ENCODE assay signal across 9 mouse cellular contexts in the genomic region with DNA sequence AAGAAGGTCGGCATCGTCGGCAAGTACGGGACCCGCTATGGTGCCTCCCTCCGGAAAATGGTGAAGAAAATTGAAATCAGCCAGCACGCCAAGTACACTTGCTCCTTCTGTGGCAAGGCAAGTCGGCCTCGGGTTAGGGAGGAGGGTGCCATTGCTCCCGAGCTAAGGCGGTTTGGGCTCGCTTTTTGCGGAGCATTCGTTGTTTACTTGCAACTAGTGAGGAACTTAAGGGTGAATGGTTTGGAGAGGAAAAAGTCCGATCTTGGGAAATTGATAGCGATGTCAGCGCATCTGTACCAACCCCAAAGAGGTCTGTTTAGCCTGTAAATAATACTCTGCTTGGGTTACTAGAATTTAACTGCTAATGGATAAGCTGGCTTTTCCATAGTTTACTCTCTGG. TPM values are rescaled to one million over a fixed set of nuclear protein-coding genes. Genes with fewer than 3 reads are reported as not detected.
A peak's percentile ranks its signal among the peaks of the same experiment; 100 is the strongest.
DNase-seq lines count a peak whose midpoint lies in the region; ATAC-seq and TF ChIP-seq lines count a peak whose summit lies in the region.
"Had no signal": no experiment of that assay in that cellular context is flagged by ENCODE, and none has a peak within 500 bp of the region (broad histone marks: within the 10 kb centered on the region; RNA-seq: fewer than 3 reads in every experiment).

No protein-coding gene starts in this region.

- peak overlapping the region; percentile 72 for H3K4me2 ChIP-seq in kidney, embryonic 15.5 days
- peak overlapping the region; percentile 80 for H3K4me2 ChIP-seq in forebrain, embryonic 14.5 days (ENCODE audit: low read length)
- peak overlapping the region; percentile 72 for H3K4me2 ChIP-seq in liver, embryonic 12.5 days
- H3K4me2 ChIP-seq in stomach, postnatal 0 days (replicated peaks; ENCODE audit: low read depth) = peak overlapping the region; percentile 69

- no peak for DNase-seq in kidney, adult 9 months
- DNase-seq in forebrain, embryonic 14.5 days (ENCODE audit: low spot score) = no peak
- no peak for DNase-seq in stomach, postnatal 0 days (ENCODE audit: low spot score)
- DNase-seq in cerebellum, adult 18-20 months = no peak
- no peak for DNase-seq in layer of hippocampus, adult 8-10 months (ENCODE audit: low spot score in 2 of 2)

- TF ChIP-seq CTCF in stomach, postnatal 0 days (IDR thresholded peaks at IDR 0.05; ENCODE audit: low read depth) = no peak

- ATAC-seq in kidney, embryonic 15.5 days (replicated peaks; ENCODE audit: low FRiP score) = no peak; the same call in 1 of the 2 replicates
- ATAC-seq in activated CD4-positive, CD25-positive, alpha-beta regulatory T cell, adult 4 months = peak; percentile 9
- no peak for ATAC-seq in forebrain, embryonic 14.5 days
- peak; percentile 13 for ATAC-seq in liver, embryonic 12.5 days
- peak; percentile 45 for ATAC-seq in stomach, postnatal 0 days (ENCODE audit: low FRiP score, low TSS enrichment)

- peak overlapping the region; percentile 74 for H3K4me3 ChIP-seq in kidney, embryonic 15.5 days (replicated peaks)
- H3K4me3 ChIP-seq in forebrain, embryonic 14.5 days (ENCODE audit: low read depth, low read length) = peak overlapping the region; percentile 72
- peak overlapping the region; percentile 81 for H3K4me3 ChIP-seq in liver, embryonic 12.5 days
- peak overlapping the region; percentile 74 for H3K4me3 ChIP-seq in stomach, postnatal 0 days (ENCODE audit: low read depth, low read length)

- WGBS in kidney, embryonic 15.5 days = under 1% methylated on average over 17 of the region's 17 CpGs
- WGBS in forebrain, embryonic 14.5 days = 2% methylated on average over 17 of the region's 17 CpGs
- WGBS in liver, embryonic 12.5 days (ENCODE audit: insufficient replicate concordance) = under 1% methylated on average over 17 of the region's 17 CpGs
- WGBS in stomach, postnatal 0 days = under 1% methylated on average over 17 of the region's 17 CpGs

- peak overlapping the region; percentile 96 for H3K27ac ChIP-seq in kidney, embryonic 15.5 days
- H3K27ac ChIP-seq in forebrain, embryonic 14.5 days (ENCODE audit: low read depth, low read length) = peak overlapping the region; percentile 86
- peak overlapping the region; percentile 89 for H3K27ac ChIP-seq in liver, embryonic 12.5 days
- peak overlapping the region; percentile 90 for H3K27ac ChIP-seq in stomach, postnatal 0 days (replicated peaks)

- H3K36me3 ChIP-seq in kidney, embryonic 15.5 days = peaks cover 42% of the 10 kb centered on the region
- H3K36me3 ChIP-seq in forebrain, embryonic 14.5 days (ENCODE audit: control insufficient read depth, insufficient read depth, low read length) = peaks cover 36% of the 10 kb centered on the region
- H3K36me3 ChIP-seq in liver, embryonic 12.5 days = peaks cover 46% of the 10 kb centered on the region
- peaks cover 10% of the 10 kb centered on the region; the same call in 1 of the 2 replicates for H3K36me3 ChIP-seq in stomach, postnatal 0 days (ENCODE audit: control insufficient read depth, insufficient read depth, low read length)

- H3K9me3 ChIP-seq in kidney, embryonic 15.5 days (replicated peaks) = no peaks in the 10 kb centered on the region
- no peaks in the 10 kb centered on the region for H3K9me3 ChIP-seq in forebrain, embryonic 14.5 days (replicated peaks; ENCODE audit: control insufficient read depth, low read length)
- no peaks in the 10 kb centered on the region for H3K9me3 ChIP-seq in liver, embryonic 12.5 days (replicated peaks)
- no peaks in the 10 kb centered on the region for H3K9me3 ChIP-seq in stomach, postnatal 0 days (ENCODE audit: control insufficient read depth, low read length)

- H3K27me3 ChIP-seq in kidney, embryonic 15.5 days = no peaks in the 10 kb centered on the region
- H3K27me3 ChIP-seq in forebrain, embryonic 14.5 days (replicated peaks; ENCODE audit: control insufficient read depth, insufficient read depth, low read length) = no peaks in the 10 kb centered on the region
- H3K27me3 ChIP-seq in liver, embryonic 12.5 days (replicated peaks) = no peaks in the 10 kb centered on the region
- no peaks in the 10 kb centered on the region for H3K27me3 ChIP-seq in stomach, postnatal 0 days (ENCODE audit: control insufficient read depth, insufficient read depth, low read length)

- H3K4me1 ChIP-seq in kidney, embryonic 15.5 days = peaks cover 24% of the 10 kb centered on the region
- H3K4me1 ChIP-seq in forebrain, embryonic 14.5 days (ENCODE audit: control insufficient read depth, insufficient read depth, low read length) = peaks cover 11% of the 10 kb centered on the region
- H3K4me1 ChIP-seq in liver, embryonic 12.5 days = peaks cover 28% of the 10 kb centered on the region
- H3K4me1 ChIP-seq in stomach, postnatal 0 days (replicated peaks; ENCODE audit: control insufficient read depth, insufficient read depth) = 0 out of 2 replicates have a peak, but pooled peaks cover 3% of the 10 kb centered on the region

- TF ChIP-seq EP300 in stomach, postnatal 0 days (optimal IDR thresholded peaks at IDR 0.05) = no peak

- H3K9ac ChIP-seq in kidney, embryonic 15.5 days = peak overlapping the region; percentile 89
- H3K9ac ChIP-seq in forebrain, embryonic 14.5 days (ENCODE audit: low read length) = peak overlapping the region; percentile 90
- H3K9ac ChIP-seq in liver, embryonic 12.5 days = peak overlapping the region; percentile 87
- peak overlapping the region; percentile 90 for H3K9ac ChIP-seq in stomach, postnatal 0 days (ENCODE audit: low read length)

RNA-seq across cellular contexts. Expression of a gene that starts 0.6 kb away (rescaled TPM):
- 1,899 and 2,168 TPM in 2 replicates for polyA plus RNA-seq in kidney, embryonic 15.5 days (2015; fragmentation: Nextera tagmentation; extraction: Ambion mirVana)
- 1,000 to 10,000 TPM; 2,620 to 2,910 TPM for polyA plus RNA-seq in activated CD4-positive, CD25-positive, alpha-beta regulatory T cell, adult 4 months (2017; shearing (Covaris generic))
- 1,225 and 1,554 TPM in 2 replicates for polyA plus RNA-seq in forebrain, embryonic 14.5 days (2014; fragmentation: Nextera tagmentation; extraction: Ambion mirVana)
- 1,480 and 1,497 TPM in 2 replicates for polyA plus RNA-seq in liver, embryonic 12.5 days (2016; fragmentation: Nextera tagmentation; extraction: Ambion mirVana)
- 2,096 and 2,231 TPM in 2 replicates for polyA plus RNA-seq in stomach, postnatal 0 days (2015; fragmentation: Nextera tagmentation; extraction: Ambion mirVana)
- total RNA-seq in layer of hippocampus, adult 8-10 months (2022) = 100 to 1,000 TPM; 603 to 734 (median 658) TPM

RNA-seq across cellular contexts. Expression of a gene that starts 11.3 kb away (rescaled TPM):
- not detected in 2 replicates for polyA plus RNA-seq in kidney, embryonic 15.5 days (2015; fragmentation: Nextera tagmentation; extraction: Ambion mirVana)
- polyA plus RNA-seq in activated CD4-positive, CD25-positive, alpha-beta regulatory T cell, adult 4 months (2017; shearing (Covaris generic)) = not detected
- not detected in 2 replicates for polyA plus RNA-seq in forebrain, embryonic 14.5 days (2014; fragmentation: Nextera tagmentation; extraction: Ambion mirVana)
- polyA plus RNA-seq in liver, embryonic 12.5 days (2016; fragmentation: Nextera tagmentation; extraction: Ambion mirVana) = not detected in 2 replicates
- polyA plus RNA-seq in stomach, postnatal 0 days (2015; fragmentation: Nextera tagmentation; extraction: Ambion mirVana) = not detected in 2 replicates
- total RNA-seq in layer of hippocampus, adult 8-10 months (2022) = not detected
- total RNA-seq: adrenal gland, postnatal 36 days had no signal

Comparison
In these comparisons a context has a peak if more than half of its experiments do, and no peak if none do; other contexts are left out.
1. ATAC-seq: peak in activated CD4-positive, CD25-positive, alpha-beta regulatory T cell, adult 4 months (single experiment), liver, embryonic 12.5 days (single experiment) and stomach, postnatal 0 days (single experiment); none in kidney, embryonic 15.5 days (single experiment) and forebrain, embryonic 14.5 days (single experiment).
2. Peak in every context shown above with its lines, with median percentiles within 50 percentile points of each other: H3K27ac ChIP-seq, H3K4me2 ChIP-seq, H3K4me3 ChIP-seq and H3K9ac ChIP-seq.